Mouse (Mus musculus) thymus, postnatal 25 days (tissue): ENCODE results near the gene Ntng2.

Source experiments
- DNase-seq: peaks from one replicate; pipeline ENCODE4 v3.0.0; 2022

Ntng2 gene

DNA sequence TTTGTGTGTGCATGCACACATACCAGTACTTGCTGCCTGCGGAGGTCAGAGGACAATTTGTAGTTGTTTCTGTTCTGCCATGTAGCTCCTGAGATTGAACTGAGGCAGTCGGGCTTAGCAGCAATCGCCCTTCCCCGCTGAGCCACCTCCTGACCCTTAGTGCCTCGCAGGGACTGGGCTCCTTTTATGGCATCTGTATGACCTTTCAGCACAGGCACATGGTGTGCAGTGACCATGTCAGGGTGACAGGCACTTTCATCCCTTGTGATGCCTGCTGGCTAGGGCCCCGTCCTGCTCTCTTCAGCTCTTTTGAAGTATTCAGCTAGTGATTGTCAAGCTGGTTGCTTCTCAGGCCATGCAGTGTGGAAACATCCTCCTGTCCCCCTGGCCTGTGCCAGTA, 66.6 kb downstream of the Ntng2 start:
- DNase-seq = no peak

DNA sequence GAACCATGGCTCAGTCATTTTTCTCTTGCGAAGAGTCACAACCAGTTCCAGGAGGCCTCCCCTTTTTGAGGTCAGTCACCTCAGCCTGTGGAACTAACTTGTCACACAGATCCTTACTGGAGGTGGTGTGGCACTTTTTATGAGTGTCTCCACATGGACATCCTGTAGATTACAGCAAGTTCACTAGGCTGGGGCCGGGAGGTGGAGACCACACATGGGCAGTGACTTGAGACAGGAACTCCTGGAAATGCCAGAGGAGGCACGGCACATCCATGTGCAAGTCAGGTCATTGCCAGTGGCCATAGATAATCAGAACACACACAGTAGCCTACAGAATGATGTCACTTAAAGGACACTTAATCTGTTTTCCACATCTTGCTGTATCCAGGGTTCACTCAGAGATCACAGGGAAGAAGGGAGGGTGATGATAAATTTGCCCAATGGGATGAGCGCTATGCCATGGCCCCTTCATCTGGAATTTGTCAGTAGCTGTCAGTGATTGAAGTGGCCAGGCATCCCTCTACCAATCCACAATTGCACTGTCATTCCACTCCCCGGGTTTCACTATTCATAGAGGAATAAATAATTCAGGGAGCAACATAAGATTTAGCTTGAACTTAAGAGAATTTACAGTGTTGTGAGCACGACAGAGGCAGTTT, 69.4 kb downstream of the Ntng2 start:
- DNase-seq = no peak

DNA sequence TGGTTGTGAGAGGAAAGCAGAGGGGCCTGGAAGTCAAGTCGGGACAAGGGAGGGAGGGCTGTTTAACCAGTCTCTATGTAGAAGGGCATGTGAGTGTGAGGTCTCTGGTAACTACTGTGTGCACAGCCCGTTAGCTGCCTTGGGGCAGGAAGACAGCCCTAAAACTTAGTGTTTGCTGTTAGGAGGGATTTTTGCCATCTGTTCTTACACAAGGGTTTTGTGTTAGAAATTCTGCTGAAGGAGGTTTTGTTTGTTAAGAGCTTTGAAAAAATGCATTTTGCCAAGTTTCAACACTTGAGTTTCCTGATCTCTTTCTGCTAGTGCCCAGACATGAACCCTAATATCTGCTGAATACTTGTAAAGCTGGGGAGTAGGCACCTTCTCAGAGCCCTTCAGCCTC, 71.7 kb downstream of the Ntng2 start:
- no peak for DNase-seq

DNA sequence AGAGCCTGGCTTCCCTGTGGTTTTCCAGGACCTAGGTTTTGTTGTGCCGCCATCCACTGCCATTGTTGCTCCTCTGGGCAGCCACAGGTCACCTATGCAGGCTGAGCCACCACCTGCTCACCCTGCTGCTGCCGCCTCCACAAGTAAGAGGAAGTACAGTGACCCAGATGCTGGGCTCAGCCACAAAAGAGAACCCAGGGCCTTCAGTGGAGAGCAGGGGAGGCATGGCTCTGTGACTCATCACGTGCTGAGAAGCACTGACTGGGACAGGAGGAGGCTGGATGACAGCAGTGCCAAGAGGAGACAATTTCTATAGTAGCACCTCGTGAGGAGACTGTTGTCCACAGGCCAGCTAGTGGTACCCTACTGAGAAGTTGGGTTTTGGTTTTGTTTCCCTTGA, 73.0 kb downstream of the Ntng2 start:
- no peak for DNase-seq

DNA sequence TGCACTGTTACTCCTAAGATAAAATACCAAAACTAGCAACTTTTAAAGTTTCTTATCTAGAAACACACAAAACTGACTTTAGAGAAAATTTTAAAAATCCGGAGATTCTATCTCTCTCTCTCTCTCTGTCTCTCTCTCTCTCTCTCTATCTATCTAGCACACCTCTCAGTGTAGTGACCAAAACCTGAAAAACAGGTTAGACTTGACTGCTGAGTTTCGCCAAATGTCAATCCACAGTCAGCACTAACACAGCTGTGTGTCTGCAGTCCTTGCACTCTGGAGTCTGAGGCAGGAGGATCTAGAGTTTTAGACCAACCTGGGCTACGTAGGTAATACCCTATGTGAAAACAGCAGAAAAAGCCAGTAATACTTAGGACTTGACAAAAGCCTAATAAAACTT, 77.9 kb downstream of the Ntng2 start:
- DNase-seq = no peak

DNA sequence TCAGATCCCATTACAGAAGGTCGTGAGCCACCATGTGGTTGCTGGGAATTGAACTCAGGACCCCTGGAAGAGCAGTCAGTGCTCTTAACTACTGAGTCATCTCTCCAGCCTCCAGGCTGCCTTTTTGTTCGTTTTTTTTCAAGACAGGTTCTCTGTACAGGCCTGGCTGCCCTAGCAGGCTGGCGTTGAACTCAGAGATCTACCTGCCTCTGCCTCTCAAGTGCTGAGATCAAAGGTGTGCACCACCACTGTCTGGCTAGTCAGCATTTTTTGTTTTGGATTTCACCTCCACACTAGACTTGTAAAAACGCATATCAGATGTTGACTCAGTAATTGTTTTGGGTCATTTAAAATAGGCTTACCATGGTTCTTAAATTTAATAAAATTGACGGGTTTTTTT, 84.7 kb downstream of the Ntng2 start:
- DNase-seq = no peak

DNA sequence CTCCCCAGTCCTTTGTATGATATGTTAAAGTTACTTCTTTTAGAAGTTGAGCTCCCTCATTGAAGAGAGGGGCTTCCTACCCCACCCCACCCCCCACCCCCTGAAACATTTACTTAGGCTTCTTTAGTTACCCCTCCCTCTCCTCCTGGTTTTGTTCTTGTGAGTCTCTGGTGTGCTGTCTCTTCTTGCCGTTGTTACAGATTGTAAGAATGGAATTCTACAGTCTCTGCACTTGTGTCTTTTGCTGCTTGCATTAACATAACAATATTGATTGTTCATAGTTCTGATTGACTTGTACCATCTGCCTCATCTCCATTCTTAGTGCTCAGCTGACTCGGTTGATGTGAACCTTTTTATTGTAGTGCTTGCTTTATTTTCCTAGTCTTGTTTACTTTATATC, 100.9 kb downstream of the Ntng2 start:
- no peak for DNase-seq
